Comparison of ENCODE assay signal across 14 mouse cellular contexts in the genomic region with DNA sequence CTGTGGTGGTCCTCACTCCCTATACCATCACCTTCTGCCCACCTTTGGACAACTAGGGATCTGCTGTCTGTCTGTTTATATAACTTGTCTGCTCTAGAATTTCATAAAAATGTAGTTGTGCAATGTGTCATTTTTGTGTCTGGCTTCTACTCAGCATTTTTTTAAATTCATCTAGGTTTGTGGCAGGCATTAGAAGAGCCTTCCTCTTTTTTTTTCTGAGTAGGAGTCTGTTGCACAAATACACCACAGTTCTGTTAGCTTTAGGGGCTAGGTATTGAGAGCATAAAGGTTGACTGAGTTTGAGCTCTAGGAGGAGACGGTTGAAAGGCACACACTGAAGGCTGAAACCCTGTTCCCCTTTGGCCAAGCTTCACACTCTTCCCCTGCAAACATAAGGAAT.
"Had no signal": no experiment of that assay in that cellular context is flagged by ENCODE, and none has a peak within 500 bp of the region (broad histone marks: within the 10 kb centered on the region; RNA-seq: fewer than 3 reads in every experiment).

No protein-coding gene starts in this region.

- ATAC-seq: midbrain, embryonic 16.5 days had no signal

- H3K4me3 ChIP-seq: limb, embryonic 12.5 days; liver, embryonic 13.5 days; lung, embryonic 15.5 days; midbrain, embryonic 12.5 days; neural tube, embryonic 13.5 days; stomach, embryonic 15.5 days had no signal

- H3K4me1 ChIP-seq: limb, embryonic 12.5 days; midbrain, embryonic 12.5 days; stomach, embryonic 15.5 days had no signal

- H3K9ac ChIP-seq: limb, embryonic 12.5 days; liver, embryonic 13.5 days; lung, embryonic 15.5 days; midbrain, embryonic 12.5 days; neural tube, embryonic 13.5 days; stomach, embryonic 15.5 days had no signal

- DNase-seq: kidney, adult 11 months; kidney, adult 9 months; kidney, postnatal 36 days; liver, embryonic 13.5 days; right cerebral cortex, postnatal 14 days; thymus, adult 2 months; thymus, postnatal 25 days had no signal

- H3K9me3 ChIP-seq: limb, embryonic 12.5 days; liver, embryonic 13.5 days; lung, embryonic 15.5 days; midbrain, embryonic 12.5 days; neural tube, embryonic 13.5 days; stomach, embryonic 15.5 days had no signal

- H3K27me3 ChIP-seq: limb, embryonic 12.5 days; lung, embryonic 15.5 days; midbrain, embryonic 12.5 days; neural tube, embryonic 13.5 days; stomach, embryonic 15.5 days had no signal

- H3K4me2 ChIP-seq: limb, embryonic 12.5 days; liver, embryonic 13.5 days; lung, embryonic 15.5 days; midbrain, embryonic 12.5 days; neural tube, embryonic 13.5 days; stomach, embryonic 15.5 days had no signal

- H3K27ac ChIP-seq: kidney, postnatal 0 days; limb, embryonic 12.5 days; liver, embryonic 13.5 days; lung, embryonic 15.5 days; midbrain, embryonic 12.5 days; neural tube, embryonic 13.5 days; stomach, embryonic 15.5 days had no signal

- H3K36me3 ChIP-seq: limb, embryonic 12.5 days; liver, embryonic 13.5 days; lung, embryonic 15.5 days; midbrain, embryonic 12.5 days; neural tube, embryonic 13.5 days; stomach, embryonic 15.5 days had no signal
